Mouse (Mus musculus): ENCODE measurements at regions not wholly inside any gene's neighbourhood (a gene's known extent, or its start where the extent isn't known, plus 50 kb on each side); places are given as distances from the start of the nearest gene placed in this dataset.

DNA sequence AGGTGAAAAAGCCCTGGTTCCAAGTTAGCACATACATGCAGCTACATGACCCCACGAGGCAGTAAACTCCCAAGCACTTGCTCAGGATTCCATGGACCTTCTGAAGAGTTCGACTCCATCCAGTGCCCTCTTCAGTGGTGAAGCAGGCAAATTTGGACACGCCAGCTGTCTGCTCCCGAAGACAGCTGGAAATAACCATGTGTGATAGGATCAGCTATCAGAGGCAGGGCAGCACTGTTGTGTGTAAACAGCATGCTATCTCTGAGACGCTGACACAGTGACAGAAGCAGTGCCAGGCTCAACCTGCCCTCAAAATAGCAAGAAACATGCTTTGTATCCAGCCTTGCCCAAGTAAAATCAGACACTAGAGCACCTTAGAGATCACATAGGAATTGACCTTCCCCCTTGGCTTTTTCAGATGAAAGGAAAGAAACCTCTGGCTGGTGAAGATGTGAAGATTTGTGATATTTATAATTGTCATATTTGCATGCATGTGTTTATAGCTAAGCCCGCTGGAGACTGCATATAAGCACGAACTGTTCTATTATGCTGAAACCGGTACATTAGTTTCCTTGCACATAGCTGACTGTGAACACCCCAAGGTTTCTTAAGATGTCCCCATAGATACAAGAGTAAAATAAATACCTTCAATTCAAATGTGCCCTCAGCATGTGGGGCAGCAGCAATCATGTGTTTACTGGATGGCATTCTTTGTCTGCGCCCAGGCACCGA is 146.4 kb upstream of the Nrip1 start:
- H3K4me1 ChIP-seq (ENCODE audit: control insufficient read depth, insufficient read depth, low read length): no peaks in the 10 kb centered on the region
- H3K36me3 ChIP-seq (ENCODE audit: control insufficient read depth, insufficient read depth, low read length, poor library complexity, severe bottlenecking): no peaks in the 10 kb centered on the region
- TF ChIP-seq POLR2A (IDR thresholded peaks at IDR 0.05; ENCODE audit: insufficient read depth, low read length) (no peak), CTCF (IDR thresholded peaks at IDR 0.05; ENCODE audit: low read depth, low read length) (no peak), EP300 (IDR thresholded peaks at IDR 0.05; ENCODE audit: insufficient read depth, low read depth, low read length) (no peak)
- no peak overlapping the region for H3K4me3 ChIP-seq (ENCODE audit: low read depth, low read length)
- no peaks in the 10 kb centered on the region for H3K27me3 ChIP-seq (ENCODE audit: control insufficient read depth, insufficient read depth, low read length, poor library complexity, severe bottlenecking)
- H3K9me3 ChIP-seq (replicated peaks; ENCODE audit: control insufficient read depth, insufficient read depth, low read length, poor library complexity, severe bottlenecking): no peaks in the 10 kb centered on the region
- no peak overlapping the region for H3K27ac ChIP-seq (ENCODE audit: insufficient read depth, low read length)
- H3K9ac ChIP-seq (ENCODE audit: low read depth, poor library complexity, severe bottlenecking): no peak overlapping the region

GRCm38 (mm10) chr16:76510861-76511260 is 137.2 kb upstream of the Nrip1 start:
- Histone ChIP-seq H3K4me1 (ENCODE audit: control insufficient read depth, insufficient read depth, low read length) (no peaks in the 10 kb centered on the region), H3K9me3 (replicated peaks; ENCODE audit: control insufficient read depth, insufficient read depth, low read length, poor library complexity, severe bottlenecking) (no peaks in the 10 kb centered on the region)

DNA sequence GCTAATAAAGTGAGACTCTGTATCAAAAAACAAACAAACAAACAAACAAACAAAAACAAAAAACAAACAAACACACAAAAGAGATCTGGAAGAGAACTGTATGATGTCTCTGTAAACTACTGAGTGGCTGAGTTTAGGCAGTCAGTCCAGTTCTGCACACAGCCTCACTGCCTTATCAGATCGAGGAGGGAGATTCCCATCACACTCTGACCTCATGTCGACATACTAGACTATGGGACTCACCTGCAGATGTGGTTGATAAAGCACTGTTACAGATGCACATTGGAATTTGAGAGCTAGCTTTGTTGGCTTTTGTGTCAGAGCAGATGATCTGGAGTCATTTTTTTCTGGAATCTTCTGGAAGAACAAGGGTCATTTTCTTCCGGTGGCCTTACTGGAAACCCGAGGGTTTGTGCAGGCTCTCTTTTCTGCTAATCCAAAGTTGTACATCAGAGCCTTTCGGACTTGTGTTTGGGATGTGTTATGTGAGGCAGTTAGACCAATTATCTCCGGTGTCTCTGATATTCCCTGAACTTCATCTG is 135.6 kb upstream of the Nrip1 start:
- H3K27ac ChIP-seq (ENCODE audit: insufficient read depth, low read length): no peak overlapping the region

More at GRCm38 (mm10) chr16:76510861-76511260, 137.2 kb upstream of the Nrip1 start:
- Histone ChIP-seq H3K27me3 (ENCODE audit: control insufficient read depth, insufficient read depth, low read length, poor library complexity, severe bottlenecking) (no peaks in the 10 kb centered on the region; the same call in 1 of the 2 replicates), H3K36me3 (ENCODE audit: control insufficient read depth, insufficient read depth, low read length, poor library complexity, severe bottlenecking) (no peaks in the 10 kb centered on the region), H3K27ac (ENCODE audit: insufficient read depth, low read length) (no peak overlapping the region), H3K4me3 (ENCODE audit: low read depth, low read length) (no peak overlapping the region), H3K9ac (ENCODE audit: low read depth, poor library complexity, severe bottlenecking) (no peak overlapping the region)
- no peak for TF ChIP-seq POLR2A (IDR thresholded peaks at IDR 0.05; ENCODE audit: insufficient read depth, low read length)

GRCm38 (mm10) chr16:76507191-76507746 is 133.6 kb upstream of the Nrip1 start:
- H3K27me3 ChIP-seq (ENCODE audit: control insufficient read depth, insufficient read depth, low read length, poor library complexity, severe bottlenecking): no peaks in the 10 kb centered on the region; the same call in 1 of the 2 replicates
- H3K27ac ChIP-seq (ENCODE audit: insufficient read depth, low read length): no peak overlapping the region
- H3K9me3 ChIP-seq (replicated peaks; ENCODE audit: control insufficient read depth, insufficient read depth, low read length, poor library complexity, severe bottlenecking): no peaks in the 10 kb centered on the region
- no peaks in the 10 kb centered on the region for H3K4me1 ChIP-seq (ENCODE audit: control insufficient read depth, insufficient read depth, low read length)
- TF ChIP-seq CTCF (IDR thresholded peaks at IDR 0.05; ENCODE audit: low read depth, low read length) (no peak), POLR2A (IDR thresholded peaks at IDR 0.05; ENCODE audit: insufficient read depth, low read length) (no peak)
- H3K9ac ChIP-seq (ENCODE audit: low read depth, poor library complexity, severe bottlenecking): no peak overlapping the region
- no peaks in the 10 kb centered on the region for H3K36me3 ChIP-seq (ENCODE audit: control insufficient read depth, insufficient read depth, low read length, poor library complexity, severe bottlenecking)
- H3K4me3 ChIP-seq (ENCODE audit: low read depth, low read length): no peak overlapping the region

More for the DNA sequence above, 135.6 kb upstream of the Nrip1 start:
- H3K27me3 ChIP-seq (ENCODE audit: control insufficient read depth, insufficient read depth, low read length, poor library complexity, severe bottlenecking): no peaks in the 10 kb centered on the region; the same call in 1 of the 2 replicates
- H3K9me3 ChIP-seq (replicated peaks; ENCODE audit: control insufficient read depth, insufficient read depth, low read length, poor library complexity, severe bottlenecking): no peaks in the 10 kb centered on the region
- TF ChIP-seq POLR2A (IDR thresholded peaks at IDR 0.05; ENCODE audit: insufficient read depth, low read length) (no peak), CTCF (IDR thresholded peaks at IDR 0.05; ENCODE audit: low read depth, low read length) (no peak), EP300 (IDR thresholded peaks at IDR 0.05; ENCODE audit: insufficient read depth, low read depth, low read length) (no peak)
- no peaks in the 10 kb centered on the region for H3K4me1 ChIP-seq (ENCODE audit: control insufficient read depth, insufficient read depth, low read length)
- H3K9ac ChIP-seq (ENCODE audit: low read depth, poor library complexity, severe bottlenecking): no peak overlapping the region
- H3K4me3 ChIP-seq (ENCODE audit: low read depth, low read length): no peak overlapping the region
- H3K36me3 ChIP-seq (ENCODE audit: control insufficient read depth, insufficient read depth, low read length, poor library complexity, severe bottlenecking): no peaks in the 10 kb centered on the region

GRCm38 (mm10) chr16:76506240-76506639 is 132.6 kb upstream of the Nrip1 start:
- Histone ChIP-seq H3K4me1 (ENCODE audit: control insufficient read depth, insufficient read depth, low read length) (no peaks in the 10 kb centered on the region), H3K27ac (ENCODE audit: insufficient read depth, low read length) (no peak overlapping the region), H3K36me3 (ENCODE audit: control insufficient read depth, insufficient read depth, low read length, poor library complexity, severe bottlenecking) (no peaks in the 10 kb centered on the region), H3K9me3 (replicated peaks; ENCODE audit: control insufficient read depth, insufficient read depth, low read length, poor library complexity, severe bottlenecking) (no peaks in the 10 kb centered on the region), H3K27me3 (ENCODE audit: control insufficient read depth, insufficient read depth, low read length, poor library complexity, severe bottlenecking) (no peaks in the 10 kb centered on the region; the same call in 1 of the 2 replicates), H3K4me3 (ENCODE audit: low read depth, low read length) (no peak overlapping the region), H3K9ac (ENCODE audit: low read depth, poor library complexity, severe bottlenecking) (no peak overlapping the region)
- TF ChIP-seq CTCF (IDR thresholded peaks at IDR 0.05; ENCODE audit: low read depth, low read length): no peak
- TF ChIP-seq EP300 (IDR thresholded peaks at IDR 0.05; ENCODE audit: insufficient read depth, low read depth, low read length): no peak
- no peak for TF ChIP-seq POLR2A (IDR thresholded peaks at IDR 0.05; ENCODE audit: insufficient read depth, low read length)
